Mouse (Mus musculus): ENCODE measurements around the gene Arl4a.

DNA sequence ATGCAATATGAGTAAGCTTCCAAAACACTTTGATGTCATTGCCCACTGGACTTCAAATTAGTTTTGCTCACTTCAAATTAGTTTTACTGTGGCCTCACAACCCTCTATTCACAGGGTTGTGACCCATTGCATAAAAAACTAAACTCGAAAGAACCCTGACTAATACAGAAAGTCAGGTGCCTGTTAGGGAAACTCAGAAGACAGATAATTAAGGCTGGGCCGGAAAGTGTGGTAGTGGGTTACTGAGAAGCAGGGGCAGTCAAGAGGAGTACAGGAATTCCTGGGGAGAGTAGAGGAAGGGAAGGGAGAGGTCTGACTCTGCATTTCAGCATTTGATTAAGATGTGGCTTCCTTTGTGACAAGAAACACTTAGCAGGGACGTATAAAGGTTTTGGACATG lies 29.4 kb downstream of the Arl4a start:
- no peak for TF ChIP-seq CTCF (conservative IDR thresholded peaks at IDR 0.05; ENCODE audit: low read length)
- no peak for TF ChIP-seq NANOG (IDR thresholded peaks at IDR 0.05; ENCODE audit: borderline replicate concordance, low read length)
